Mouse (Mus musculus) ES-E14 (cell line): ENCODE data around the gene Ttll9. TPM values are rescaled to one million over a fixed set of nuclear protein-coding genes. Genes with fewer than 3 reads are reported as not detected.

Experiments
- DNase-seq: peaks from one replicate; pipeline ENCODE4 v3.0.0-alpha.2; 2013; ENCODE audit warnings: low read depth, low spot score
- H3K27ac ChIP-seq: 2 replicates; pipeline ENCODE4 v1.5.1; 2012; ENCODE audit warnings: low read depth, mild to moderate bottlenecking, low read length, moderate library complexity, mixed read lengths; ENCODE audit not compliant: poor library complexity, insufficient read depth, severe bottlenecking
- H3K36me3 ChIP-seq: 2 replicates; pipeline ENCODE4 v1.6.1; 2012; ENCODE audit warnings: mild to moderate bottlenecking, low read length, moderate library complexity, mixed read lengths; ENCODE audit not compliant: control insufficient read depth, poor library complexity, insufficient read depth, severe bottlenecking
- H3K4me1 ChIP-seq, 2 experiments: fragments of 150-350 bp in 1 of 2; sonication (generic) in 1 of 2; 2 replicates each; pipeline ENCODE4 v1.6.1; 2012; ENCODE audit warnings: low read length in 2 of 2, mild to moderate bottlenecking in 1 of 2, mixed read lengths in 1 of 2; ENCODE audit not compliant: control insufficient read depth in 2 of 2, insufficient read depth in 2 of 2, poor library complexity in 1 of 2
- H3K4me3 ChIP-seq, 2 experiments: fragments of 150-350 bp in 1 of 2; sonication (generic) in 1 of 2; 2 replicates each; pipeline ENCODE4 v1.5.1; 2012; ENCODE audit warnings: low read length in 2 of 2, low read depth in 1 of 2, mild to moderate bottlenecking in 1 of 2, mixed read lengths in 1 of 2; ENCODE audit not compliant: insufficient read depth in 1 of 2, poor library complexity in 1 of 2, severe bottlenecking in 1 of 2
- H3K9ac ChIP-seq: 2 replicates; pipeline ENCODE4 v1.6.1; 2012; ENCODE audit warnings: low read depth, mild to moderate bottlenecking, low read length, mixed read lengths; ENCODE audit not compliant: poor library complexity, insufficient read depth, severe bottlenecking
- H3K9me3 ChIP-seq: fragments of 150-350 bp; sonication (generic); 2 replicates; pipeline ENCODE4 v1.6.1; 2012; ENCODE audit warnings: low read depth, mild to moderate bottlenecking, low read length; ENCODE audit not compliant: control insufficient read depth, insufficient read depth
- CHD2 ChIP-seq: IDR thresholded peaks from 2 replicates; pipeline ENCODE4 v1.6.1; 2014; ENCODE audit warnings: mild to moderate bottlenecking, low read depth, low read length, inconsistent platforms
- HCFC1 ChIP-seq: IDR thresholded peaks from 2 replicates; pipeline ENCODE4 v1.6.1; 2012; ENCODE audit warnings: low read length, inconsistent platforms, borderline replicate concordance; ENCODE audit not compliant: insufficient read depth
- MAFK ChIP-seq: IDR thresholded peaks from 2 replicates; pipeline ENCODE4 v1.6.1; 2014; ENCODE audit warnings: mild to moderate bottlenecking, low read depth, low read length, inconsistent platforms; ENCODE audit not compliant: insufficient read depth
- ZC3H11A ChIP-seq: IDR thresholded peaks from 2 replicates; pipeline ENCODE4 v1.6.1; 2012; ENCODE audit warnings: low read depth, mild to moderate bottlenecking, inconsistent platforms, low read length, borderline replicate concordance
- ZNF384 ChIP-seq: IDR thresholded peaks from 2 replicates; pipeline ENCODE4 v1.6.1; 2012; ENCODE audit warnings: low read depth, low read length, inconsistent platforms
- in situ Hi-C, 2 experiments: fragments of 600-800 bp; cut with MboI; formaldehyde crosslinking; loops; one replicate each; pipeline ENCODE4 v1.15.1; 2025; ENCODE audit warnings: low sequenced_read_pairs in 2 of 2, inconsistent platforms in 1 of 2; ENCODE audit not compliant: unreplicated experiment in 2 of 2
- total RNA-seq: library from RNA; depleted of rRNA; stranded (reverse); fragments of 300-350 nt; gene quantifications from 2 replicates; pipeline ENCODE4 v1.2.3, GENCODE M21; 2012

The Ttll9 gene
- total RNA-seq, 1 experiment, result 1.2 TPM

DNA sequence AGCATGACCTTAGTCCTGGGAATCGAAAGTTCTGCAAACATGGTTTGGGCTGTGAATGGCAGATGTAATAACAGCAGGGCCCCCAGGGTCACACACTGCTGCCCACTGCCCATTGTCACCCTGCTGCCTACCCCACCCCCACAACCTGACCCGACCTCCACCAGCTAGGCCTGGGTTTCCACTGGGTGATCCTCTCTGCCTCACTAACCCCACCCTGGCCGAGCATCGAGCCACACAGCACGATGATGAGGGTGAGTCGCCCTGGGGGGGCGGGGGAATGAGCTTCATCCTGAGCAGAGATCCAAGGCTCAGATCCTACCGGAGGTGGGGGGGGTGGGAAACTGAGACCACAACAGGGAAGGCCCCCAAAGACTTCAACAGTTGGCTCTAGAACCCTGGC, 38.2 kb upstream of the Ttll9 start:
- Histone ChIP-seq H3K36me3 (no peaks in the 10 kb centered on the region), H3K9me3 (no peaks in the 10 kb centered on the region), H3K4me1 (peaks cover 0 to 4% of the 10 kb centered on the region in 2 experiments; a peak in 1 of 4 replicates), H3K9ac (no peak overlapping the region), H3K27ac (no peak overlapping the region), H3K4me3 (no peak overlapping the region)
- in situ Hi-C loops, result loop anchor here in 1 of 2 experiments (25.0 kb wide), 1 partner anchor 213 kb away; no protein-coding TSS in a partner anchor
- TF ChIP-seq HCFC1 (no peak), ZC3H11A (no peak), CHD2 (no peak), MAFK (no peak), ZNF384 (no peak)
- no peak for DNase-seq

DNA sequence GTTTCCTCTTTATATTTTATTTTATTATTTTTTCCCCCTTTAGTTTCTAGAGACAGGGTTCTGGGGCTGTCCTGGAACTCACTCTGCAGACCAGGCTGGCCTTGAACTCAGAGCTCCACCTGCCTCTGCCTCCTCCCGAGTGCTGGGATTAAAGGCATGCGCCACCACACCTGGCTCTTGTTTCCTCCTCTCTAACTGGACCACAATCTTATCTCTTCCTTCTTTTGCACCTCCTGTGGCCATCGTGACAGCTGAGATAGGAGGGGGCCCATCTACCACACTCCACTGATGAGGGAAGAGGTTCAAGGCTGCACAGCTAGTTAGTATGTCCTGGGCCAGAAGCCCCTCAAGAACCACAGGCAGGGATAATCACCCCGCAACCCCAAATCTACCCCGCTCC, 37.7 kb upstream of the Ttll9 start:
- in situ Hi-C loops, result loop anchor here in 1 of 2 experiments (25.0 kb wide), 1 partner anchor 213 kb away; no protein-coding TSS in a partner anchor
- Histone ChIP-seq H3K4me1 (peaks cover 0 to 4% of the 10 kb centered on the region in 2 experiments; a peak in 1 of 4 replicates), H3K4me3 (no peak overlapping the region), H3K9me3 (no peaks in the 10 kb centered on the region), H3K9ac (no peak overlapping the region), H3K27ac (no peak overlapping the region), H3K36me3 (no peaks in the 10 kb centered on the region)
- DNase-seq, result no peak
- no peak for TF ChIP-seq CHD2
- no peak for TF ChIP-seq ZNF384
- TF ChIP-seq MAFK, result no peak
- no peak for TF ChIP-seq ZC3H11A
- TF ChIP-seq HCFC1, result no peak

DNA sequence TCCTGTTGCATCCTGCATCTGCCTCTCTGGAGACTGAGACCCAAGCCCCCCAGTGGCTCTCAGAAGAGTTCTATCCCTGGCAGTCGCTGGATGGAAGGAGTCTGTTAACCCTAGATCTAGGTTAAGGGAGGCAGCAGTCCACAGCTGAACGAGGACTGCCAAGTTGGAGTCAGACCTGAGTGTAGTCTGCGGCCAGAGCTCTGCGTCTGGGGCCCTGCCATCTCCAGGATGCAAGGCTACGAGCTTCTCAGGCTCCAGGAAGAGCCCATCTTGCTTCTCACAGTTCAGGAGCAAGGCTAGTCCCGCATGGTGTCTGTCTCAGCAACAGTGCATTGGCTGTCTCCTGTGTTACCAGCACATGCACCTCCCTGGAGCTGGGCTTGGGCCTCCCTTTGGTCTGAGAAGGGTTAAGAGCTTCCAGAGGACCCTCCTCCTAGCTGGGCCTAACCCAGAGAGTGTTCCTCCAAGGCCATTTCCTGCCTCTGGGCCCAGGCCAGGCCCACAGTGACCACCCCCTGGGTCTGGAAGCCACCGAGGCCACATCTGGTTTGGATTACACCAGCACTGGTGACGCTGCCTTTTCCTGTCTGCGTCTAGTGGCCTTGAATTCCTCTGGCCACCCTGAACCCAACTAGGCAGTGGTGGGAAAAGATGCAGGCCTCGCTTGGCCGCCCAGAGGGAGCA, 37.0 kb upstream of the Ttll9 start:
- H3K4me3 ChIP-seq, result no peak overlapping the region
- in situ Hi-C loops, result no loop called here
- peaks cover 0 to 4% of the 10 kb centered on the region in 2 experiments; a peak in 1 of 4 replicates for H3K4me1 ChIP-seq
- TF ChIP-seq ZC3H11A, result no peak
- no peak for TF ChIP-seq CHD2
- no peak for TF ChIP-seq HCFC1
- TF ChIP-seq MAFK, result no peak
- no peak for TF ChIP-seq ZNF384
- no peak overlapping the region for H3K27ac ChIP-seq
- no peak overlapping the region for H3K9ac ChIP-seq
- H3K9me3 ChIP-seq, result no peaks in the 10 kb centered on the region
- DNase-seq, result no peak
- no peaks in the 10 kb centered on the region for H3K36me3 ChIP-seq

DNA sequence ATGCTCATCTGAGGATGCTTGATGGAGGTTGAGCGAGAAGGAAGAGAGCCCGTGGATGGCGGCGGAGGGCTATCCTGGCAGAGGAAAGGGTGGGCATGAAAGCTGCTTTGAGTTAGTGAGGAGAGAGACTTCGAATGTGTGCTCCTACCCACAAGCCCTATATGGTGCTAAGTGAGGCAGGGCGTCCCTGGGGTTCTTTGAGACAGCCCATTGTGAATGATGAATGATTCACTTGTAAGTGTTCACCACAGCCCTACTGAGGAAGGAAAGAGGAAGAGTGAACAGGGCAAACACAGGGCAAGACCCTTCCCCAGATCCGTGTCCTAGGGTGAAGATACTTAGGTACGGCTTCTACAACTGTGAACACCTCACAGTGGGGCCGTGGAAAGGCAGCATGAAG, 35.4 kb upstream of the Ttll9 start:
- H3K9ac ChIP-seq, result no peak overlapping the region
- in situ Hi-C loops, result no loop called here
- no peak for DNase-seq
- peaks cover 0 to 4% of the 10 kb centered on the region in 2 experiments; a peak in 1 of 4 replicates for H3K4me1 ChIP-seq
- H3K36me3 ChIP-seq, result no peaks in the 10 kb centered on the region
- no peak overlapping the region for H3K27ac ChIP-seq
- no peaks in the 10 kb centered on the region for H3K9me3 ChIP-seq
- no peak overlapping the region for H3K4me3 ChIP-seq
- TF ChIP-seq ZNF384, result no peak
- TF ChIP-seq ZC3H11A, result no peak
- no peak for TF ChIP-seq HCFC1

DNA sequence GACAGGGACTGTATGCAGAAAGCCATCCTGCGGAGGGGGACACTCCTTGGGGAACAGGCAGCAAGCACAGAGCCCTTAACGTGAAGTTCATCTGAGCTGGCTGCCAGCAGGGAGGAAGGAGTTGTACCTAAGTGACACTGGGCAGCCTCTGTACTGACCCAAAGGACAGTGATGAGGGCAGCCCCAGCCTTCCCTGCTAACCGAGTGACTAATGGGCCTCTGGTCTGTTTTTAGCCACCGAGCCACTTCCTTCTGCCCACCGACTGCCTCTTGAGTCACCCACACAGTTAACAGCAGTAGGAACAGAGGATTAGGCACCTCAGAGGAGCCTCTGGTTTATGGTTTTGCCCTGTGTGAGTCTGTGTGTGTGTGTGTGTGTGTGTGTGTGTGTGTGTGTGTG, 34.9 kb upstream of the Ttll9 start:
- Histone ChIP-seq H3K4me3 (no peak overlapping the region), H3K9me3 (no peaks in the 10 kb centered on the region), H3K9ac (no peak overlapping the region), H3K36me3 (no peaks in the 10 kb centered on the region), H3K27ac (no peak overlapping the region), H3K4me1 (0 out of 4 replicates have a peak, but pooled peaks cover 0 to 2% of the 10 kb centered on the region in 2 experiments)
- TF ChIP-seq ZC3H11A, result no peak
- no peak for TF ChIP-seq ZNF384
- no peak for TF ChIP-seq MAFK
- TF ChIP-seq CHD2, result no peak
- TF ChIP-seq HCFC1, result no peak
- in situ Hi-C loops, result no loop called here
- no peak for DNase-seq
